Mouse (Mus musculus) forebrain, embryonic 15.5 days (tissue): ENCODE results near the gene Galnt10. TPM values are rescaled to one million over a fixed set of nuclear protein-coding genes. Genes with fewer than 3 reads are reported as not detected.
A peak's percentile ranks its signal among the peaks of the same experiment; 100 is the strongest.

Experiments
- ATAC-seq: fragments of 200-750 bp; cut with Nextera tagmentation; replicated peaks from 2 replicates; pipeline ENCODE4 v1.8.0; 2017; ENCODE audit warnings: mild to moderate bottlenecking, moderate TSS enrichment, moderate library complexity
- H3K27ac ChIP-seq: fragments of 300-500 bp; sonication (generic); replicated peaks from 2 replicates; pipeline ENCODE4 v1.5.1; 2015; ENCODE audit warnings: mild to moderate bottlenecking, inconsistent platforms
- H3K27me3 ChIP-seq: fragments of 300-500 bp; sonication (generic); 2 replicates; pipeline ENCODE4 v1.6.1; 2015; ENCODE audit warnings: inconsistent platforms
- H3K36me3 ChIP-seq: fragments of 300-500 bp; sonication (generic); 2 replicates; pipeline ENCODE4 v1.6.1; 2015; ENCODE audit warnings: mild to moderate bottlenecking, inconsistent platforms
- H3K4me1 ChIP-seq: fragments of 300-500 bp; sonication (generic); 2 replicates; pipeline ENCODE4 v1.6.1; 2015; ENCODE audit warnings: inconsistent platforms
- H3K4me2 ChIP-seq: fragments of 300-500 bp; sonication (generic); replicated peaks from 2 replicates; pipeline ENCODE4 v1.6.1; 2015; ENCODE audit warnings: mild to moderate bottlenecking, inconsistent platforms
- H3K4me3 ChIP-seq: fragments of 300-500 bp; sonication (generic); 2 replicates; pipeline ENCODE4 v1.5.1; 2015; ENCODE audit warnings: mild to moderate bottlenecking, inconsistent platforms
- H3K9ac ChIP-seq: fragments of 300-500 bp; sonication (generic); replicated peaks from 2 replicates; pipeline ENCODE4 v1.6.1; 2015; ENCODE audit warnings: mild to moderate bottlenecking, inconsistent platforms
- H3K9me3 ChIP-seq: fragments of 300-500 bp; sonication (generic); 2 replicates; pipeline ENCODE4 v1.6.1; 2016; ENCODE audit warnings: inconsistent platforms
- WGBS: fragments of 180-500 bp; shearing (Covaris S2); methylation state at CpG from one replicate; pipeline ENCODE4 v1.1.7; 2015; ENCODE audit warnings: mixed read lengths; 5-methylcytosine and 5-hydroxymethylcytosine counted together
- polyA plus RNA-seq: library from polyadenylated mRNA; unstranded; fragments of >200 nt; fragmentation: Nextera tagmentation; extraction: Ambion mirVana; gene quantifications from 2 replicates; pipeline ENCODE4 v1.2.1, GENCODE M21; 2015

Galnt10 gene
- polyA plus RNA-seq, 1 experiment from 2014 or later, result 15.3 TPM

DNA sequence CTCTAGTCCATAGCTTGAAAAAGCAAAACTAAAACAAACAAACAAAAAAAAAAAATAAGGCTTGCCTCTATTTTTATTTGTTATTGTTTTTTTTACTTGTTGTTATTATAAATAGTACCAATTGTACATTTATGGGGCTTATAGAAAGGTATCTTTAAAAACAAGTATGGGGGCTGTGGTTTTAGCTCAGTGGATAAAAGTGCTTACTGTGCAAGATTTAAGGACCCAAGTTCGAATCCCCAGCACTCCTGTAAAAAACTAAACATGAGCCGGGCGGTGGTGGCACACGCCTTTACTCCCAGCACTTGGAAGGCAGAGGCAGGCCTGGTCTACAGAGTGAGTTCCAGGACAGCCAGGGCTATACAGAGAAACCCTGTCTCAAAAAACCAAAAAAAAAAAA, 116.1 kb downstream of the Galnt10 start:
- no peaks in the 10 kb centered on the region for H3K9me3 ChIP-seq
- no peak overlapping the region for H3K4me2 ChIP-seq
- H3K27me3 ChIP-seq, result no peaks in the 10 kb centered on the region
- peaks cover 6% of the 10 kb centered on the region; the same call in 1 of the 2 replicates for H3K4me1 ChIP-seq
- H3K36me3 ChIP-seq, result no peaks in the 10 kb centered on the region
- WGBS, result 93% methylated on average over 4 of the region's 4 CpGs
- no peak overlapping the region for H3K27ac ChIP-seq
- no peak for ATAC-seq
- no peak overlapping the region for H3K9ac ChIP-seq
- H3K4me3 ChIP-seq, result no peak overlapping the region

DNA sequence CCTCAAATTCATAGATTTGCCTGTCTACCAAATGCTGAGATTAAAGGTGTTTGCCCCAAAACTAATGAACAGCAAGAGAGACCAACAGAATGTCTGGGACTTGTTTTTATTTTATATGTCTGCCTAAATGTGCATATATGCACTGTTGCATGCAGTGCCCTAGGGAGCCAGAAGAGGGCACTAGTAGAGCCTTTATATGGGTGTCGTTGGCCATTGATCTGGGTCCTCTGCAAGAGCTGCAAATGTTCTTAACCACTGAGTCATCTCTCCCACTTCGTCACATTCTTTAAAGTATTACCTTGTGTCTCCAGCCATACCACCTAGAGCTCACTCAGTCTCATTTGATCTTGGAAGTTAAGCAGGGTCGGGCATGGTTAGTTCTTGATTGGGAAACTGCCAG, 118.9 kb downstream of the Galnt10 start:
- Histone ChIP-seq H3K9ac (no peak overlapping the region), H3K4me1 (peaks cover 6% of the 10 kb centered on the region; the same call in 1 of the 2 replicates), H3K9me3 (no peaks in the 10 kb centered on the region), H3K4me2 (no peak overlapping the region), H3K27me3 (peaks cover 4% of the 10 kb centered on the region), H3K27ac (no peak overlapping the region), H3K4me3 (no peak overlapping the region), H3K36me3 (no peaks in the 10 kb centered on the region)
- 88% methylated on average over 3 of the region's 3 CpGs for WGBS
- ATAC-seq, result no peak

DNA sequence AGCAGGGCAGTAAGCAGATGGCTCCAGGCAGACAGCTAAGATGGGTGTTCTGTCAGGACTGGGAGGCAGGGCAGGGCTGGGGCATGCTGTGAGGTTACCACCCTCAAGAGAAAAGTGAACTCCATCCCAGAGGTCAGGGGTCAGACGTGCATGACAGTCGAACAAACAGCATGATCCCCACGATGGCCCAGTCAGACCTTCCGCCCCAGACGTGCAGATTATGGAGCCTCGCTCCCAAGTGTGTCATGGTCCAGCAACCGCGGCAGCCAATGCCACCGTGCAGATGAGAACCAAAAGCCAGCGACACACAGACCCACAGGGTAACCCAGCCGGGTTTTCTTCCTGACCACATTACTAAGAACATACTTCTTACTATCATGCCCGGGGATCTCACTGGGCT, 121.4 kb downstream of the Galnt10 start:
- Histone ChIP-seq H3K36me3 (no peaks in the 10 kb centered on the region), H3K27ac (no peak overlapping the region), H3K4me2 (no peak overlapping the region), H3K9me3 (no peaks in the 10 kb centered on the region), H3K27me3 (peaks cover 28% of the 10 kb centered on the region), H3K4me3 (no peak overlapping the region), H3K9ac (no peak overlapping the region), H3K4me1 (no peaks in the 10 kb centered on the region)
- 58% methylated on average over 12 of the region's 12 CpGs for WGBS
- ATAC-seq, result no peak

DNA sequence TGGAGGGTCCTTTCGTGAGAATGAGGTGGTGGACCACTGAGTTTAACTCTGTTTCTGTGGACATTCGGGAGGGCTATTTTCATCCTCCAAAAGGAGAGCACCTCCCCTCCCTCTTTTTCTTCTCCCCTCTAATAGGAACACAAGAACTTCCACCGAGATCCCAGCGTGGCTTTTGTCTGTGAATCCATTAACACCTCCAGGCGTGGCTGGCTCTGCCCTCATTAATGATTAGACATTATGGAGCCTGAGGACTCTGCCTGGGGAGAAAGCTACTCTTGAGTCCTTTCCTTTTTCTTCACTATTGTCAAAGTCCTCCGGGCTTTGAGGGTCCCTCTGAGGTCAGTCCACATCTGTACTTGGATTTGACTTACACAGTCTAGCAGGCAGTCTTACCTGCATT, 121.9 kb downstream of the Galnt10 start:
- 12% methylated on average over 6 of the region's 6 CpGs for WGBS
- Histone ChIP-seq H3K4me1 (no peaks in the 10 kb centered on the region), H3K27ac (no peak overlapping the region), H3K36me3 (no peaks in the 10 kb centered on the region), H3K9ac (no peak overlapping the region), H3K4me3 (no peak overlapping the region), H3K27me3 (peaks cover 33% of the 10 kb centered on the region), H3K9me3 (no peaks in the 10 kb centered on the region), H3K4me2 (no peak overlapping the region)
- ATAC-seq, result no peak

DNA sequence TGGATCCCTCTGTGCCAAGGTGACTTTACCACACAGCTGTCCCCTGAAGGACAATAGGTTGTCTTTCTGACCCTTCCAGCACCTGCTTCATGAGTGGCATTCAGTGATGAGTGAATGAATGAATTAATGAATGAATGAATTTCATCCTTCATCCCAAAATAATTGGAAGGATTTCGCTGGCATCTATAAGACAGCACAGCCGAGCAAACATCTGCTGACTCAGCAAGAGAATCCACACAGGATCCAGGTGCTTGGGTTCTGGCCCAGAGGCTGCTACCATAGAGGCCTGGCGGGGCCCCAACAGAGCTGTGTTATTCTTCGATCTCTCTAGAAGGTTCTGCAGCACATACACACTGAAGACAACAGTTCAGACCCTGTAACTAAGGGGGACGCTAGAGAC, 125.5 kb downstream of the Galnt10 start:
- Histone ChIP-seq H3K4me3 (no peak overlapping the region), H3K9me3 (no peaks in the 10 kb centered on the region), H3K9ac (no peak overlapping the region), H3K4me1 (peaks cover 17% of the 10 kb centered on the region), H3K27me3 (peaks cover 48% of the 10 kb centered on the region), H3K4me2 (no peak overlapping the region), H3K27ac (no peak overlapping the region), H3K36me3 (no peaks in the 10 kb centered on the region)
- WGBS, result 85% methylated on average over 5 of the region's 5 CpGs
- ATAC-seq, result no peak

DNA sequence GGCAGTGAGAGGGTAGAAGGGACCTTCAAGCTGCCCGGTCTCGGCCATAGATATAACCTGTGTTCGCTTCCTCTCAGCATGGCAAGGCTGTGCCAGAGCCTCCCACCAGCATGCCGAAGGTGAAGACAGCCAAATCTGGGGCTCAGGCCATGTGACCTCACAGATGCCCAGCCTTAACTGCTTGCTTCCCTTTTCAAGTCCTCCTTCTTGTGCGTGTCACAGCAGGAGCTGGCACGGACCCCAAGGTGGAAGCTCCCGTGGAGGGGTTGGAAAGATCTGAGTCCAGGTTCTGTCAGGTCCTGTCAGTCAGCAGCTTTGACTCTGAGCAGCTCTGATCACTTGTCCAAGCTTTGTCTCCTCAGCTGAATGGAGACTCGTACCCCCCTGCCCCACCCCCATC, 126.4 kb downstream of the Galnt10 start:
- H3K4me1 ChIP-seq, result peaks cover 17% of the 10 kb centered on the region
- no peak overlapping the region for H3K9ac ChIP-seq
- ATAC-seq, result no peak
- peaks cover 56% of the 10 kb centered on the region for H3K27me3 ChIP-seq
- H3K9me3 ChIP-seq, result no peaks in the 10 kb centered on the region
- H3K4me2 ChIP-seq, result no peak overlapping the region
- H3K4me3 ChIP-seq, result no peak overlapping the region
- no peak overlapping the region for H3K27ac ChIP-seq
- 90% methylated on average over 8 of the region's 8 CpGs for WGBS
- no peaks in the 10 kb centered on the region for H3K36me3 ChIP-seq

DNA sequence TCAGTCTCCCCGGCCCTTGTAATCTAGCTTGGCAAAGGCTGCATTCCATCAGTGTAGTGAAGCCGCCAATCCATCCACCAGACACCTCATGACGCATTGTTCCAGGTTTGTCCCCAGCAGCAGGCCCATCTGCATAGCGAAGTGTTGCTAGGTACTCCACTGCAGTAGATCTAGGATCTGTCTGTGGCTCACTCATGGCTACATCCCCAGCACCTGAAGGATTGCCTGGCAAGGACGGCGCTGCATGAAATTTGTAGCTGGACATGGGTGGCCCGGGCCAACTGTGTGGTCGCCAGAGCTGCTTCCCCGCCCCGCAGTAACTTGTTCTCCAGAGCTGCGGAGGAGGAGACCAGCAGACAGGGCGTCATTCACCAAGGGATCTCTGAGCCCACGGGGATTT, 128.2 kb downstream of the Galnt10 start:
- Histone ChIP-seq H3K36me3 (no peaks in the 10 kb centered on the region), H3K27me3 (peaks cover 64% of the 10 kb centered on the region), H3K9ac (no peak overlapping the region), H3K4me2 (no peak overlapping the region), H3K9me3 (no peaks in the 10 kb centered on the region), H3K4me1 (peaks cover 17% of the 10 kb centered on the region), H3K27ac (peak overlapping the region; percentile 13; the same call in 1 of the 2 replicates), H3K4me3 (no peak overlapping the region)
- peak; percentile 21; the same call in 1 of the 2 replicates for ATAC-seq
- WGBS, result 5% methylated on average over 13 of the region's 13 CpGs

DNA sequence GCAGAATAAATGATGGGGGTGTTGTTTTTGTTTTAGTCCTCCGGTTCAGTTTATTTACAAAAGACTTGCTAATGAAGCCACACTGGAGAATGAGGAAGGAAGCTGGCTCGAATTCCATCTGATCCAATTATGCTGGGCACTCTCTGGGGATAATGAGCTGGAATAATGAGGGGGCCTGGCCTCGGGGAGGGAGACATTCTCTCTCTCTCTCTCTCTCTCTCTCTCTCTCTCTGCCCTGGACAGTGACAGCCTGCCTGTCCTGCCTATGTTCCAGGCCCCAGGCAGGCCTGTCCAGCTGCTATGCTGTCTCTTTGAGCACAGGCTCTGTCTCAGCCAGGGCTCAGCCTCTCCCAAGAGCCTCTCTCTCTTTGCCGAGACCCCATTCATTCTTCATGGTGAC, 128.7 kb downstream of the Galnt10 start:
- 0% methylated on average over 4 of the region's 4 CpGs for WGBS
- Histone ChIP-seq H3K4me1 (peaks cover 20% of the 10 kb centered on the region), H3K9ac (no peak overlapping the region), H3K4me2 (no peak overlapping the region), H3K4me3 (no peak overlapping the region), H3K36me3 (no peaks in the 10 kb centered on the region), H3K9me3 (no peaks in the 10 kb centered on the region), H3K27me3 (peaks cover 62% of the 10 kb centered on the region), H3K27ac (peak overlapping the region; percentile 13; the same call in 1 of the 2 replicates)
- peak; percentile 62 for ATAC-seq

DNA sequence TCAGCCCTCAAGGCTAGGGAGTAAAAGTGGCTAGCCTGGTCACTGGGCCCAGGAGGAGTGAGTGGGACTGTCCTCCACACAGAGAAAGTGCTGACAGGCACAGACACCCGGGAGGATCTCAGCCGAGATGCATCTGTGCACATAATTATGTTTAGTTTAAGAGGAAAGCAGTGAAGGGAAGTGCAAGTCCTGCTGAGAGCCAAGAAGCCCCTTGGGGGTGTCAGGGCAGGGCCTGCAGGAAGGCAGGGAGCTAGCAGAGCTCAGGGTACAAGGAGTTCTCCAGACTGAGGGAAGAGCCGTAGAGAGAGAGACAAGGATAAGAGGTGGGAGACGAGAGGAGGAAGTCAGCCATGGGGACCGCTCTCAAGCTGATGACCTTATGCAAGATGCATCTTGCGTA, 130.6 kb downstream of the Galnt10 start:
- 66% methylated on average over 6 of the region's 6 CpGs for WGBS
- no peaks in the 10 kb centered on the region for H3K36me3 ChIP-seq
- H3K4me2 ChIP-seq, result no peak overlapping the region
- ATAC-seq, result no peak
- H3K4me3 ChIP-seq, result no peak overlapping the region
- H3K9me3 ChIP-seq, result no peaks in the 10 kb centered on the region
- H3K27me3 ChIP-seq, result peaks cover 44% of the 10 kb centered on the region
- H3K9ac ChIP-seq, result no peak overlapping the region
- no peak overlapping the region for H3K27ac ChIP-seq
- H3K4me1 ChIP-seq, result peaks cover 26% of the 10 kb centered on the region

DNA sequence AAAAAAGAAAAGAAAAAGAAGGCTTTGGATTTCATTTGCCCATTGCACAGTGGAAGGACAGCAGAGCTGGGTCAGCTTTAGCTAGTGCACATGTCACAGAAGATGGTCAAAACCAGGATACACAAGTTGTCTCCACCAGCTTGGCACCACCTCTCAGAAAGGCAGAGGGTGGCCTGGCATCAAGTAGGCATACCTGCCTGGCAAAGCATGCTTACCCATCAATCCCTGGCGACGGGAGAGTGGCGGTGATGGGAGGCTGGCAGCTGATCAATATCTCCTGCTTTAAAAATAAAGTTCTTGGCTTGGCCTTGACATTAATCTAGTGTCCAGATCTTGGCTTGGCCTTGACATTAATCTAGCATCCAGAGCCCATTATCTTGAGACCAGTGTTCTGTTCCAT, 131.3 kb downstream of the Galnt10 start:
- H3K4me1 ChIP-seq, result peaks cover 26% of the 10 kb centered on the region
- no peak overlapping the region for H3K27ac ChIP-seq
- no peaks in the 10 kb centered on the region for H3K36me3 ChIP-seq
- no peak for ATAC-seq
- no peaks in the 10 kb centered on the region for H3K9me3 ChIP-seq
- H3K27me3 ChIP-seq, result peaks cover 39% of the 10 kb centered on the region
- no peak overlapping the region for H3K4me2 ChIP-seq
- H3K9ac ChIP-seq, result no peak overlapping the region
- 76% methylated on average over 3 of the region's 3 CpGs for WGBS
- H3K4me3 ChIP-seq, result no peak overlapping the region

DNA sequence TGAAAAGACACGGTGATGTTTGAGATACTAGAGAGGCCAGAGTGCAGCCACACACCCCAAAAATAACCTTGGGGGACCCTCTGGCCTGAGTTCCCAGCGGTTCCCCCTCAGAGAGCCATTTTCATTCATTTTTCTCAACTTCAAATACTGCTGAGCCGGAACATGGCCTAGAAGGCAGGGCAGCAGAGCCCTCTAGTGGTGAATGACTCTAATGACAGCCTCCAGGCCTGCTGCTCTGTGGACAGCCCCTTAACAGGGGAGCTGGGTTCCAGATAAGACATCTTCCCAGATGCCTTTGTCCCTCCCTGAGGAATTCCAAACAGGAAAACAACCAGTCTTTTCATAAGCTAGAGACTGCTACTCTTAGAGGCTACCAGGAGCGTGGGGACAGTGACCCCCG, 133.1 kb downstream of the Galnt10 start:
- H3K4me2 ChIP-seq, result no peak overlapping the region
- H3K36me3 ChIP-seq, result no peaks in the 10 kb centered on the region
- no peak overlapping the region for H3K27ac ChIP-seq
- WGBS, result 24% methylated on average over 5 of the region's 5 CpGs
- ATAC-seq, result peak; percentile 61
- peaks cover 21% of the 10 kb centered on the region for H3K4me1 ChIP-seq
- peaks cover 29% of the 10 kb centered on the region for H3K27me3 ChIP-seq
- no peak overlapping the region for H3K9ac ChIP-seq
- no peaks in the 10 kb centered on the region for H3K9me3 ChIP-seq
- no peak overlapping the region for H3K4me3 ChIP-seq

DNA sequence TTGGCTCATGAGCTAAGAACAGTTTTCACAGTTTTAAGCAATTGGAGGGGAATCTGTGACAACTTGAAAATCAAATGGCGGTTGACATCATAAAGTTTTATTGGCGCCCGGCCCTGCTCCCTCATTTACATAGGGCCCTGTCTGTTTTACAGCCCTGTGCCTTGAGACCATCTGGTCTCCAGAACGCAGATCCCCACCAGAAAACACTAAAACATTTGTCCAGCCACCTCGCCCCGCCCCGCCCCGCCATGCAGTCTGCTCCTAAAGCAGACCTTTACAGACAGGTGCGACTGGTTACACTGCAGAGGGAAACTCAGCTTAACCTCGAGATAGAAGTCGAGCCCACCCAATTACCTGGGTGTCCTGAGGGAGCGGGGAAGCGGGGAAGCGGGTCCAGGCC, 134.6 kb downstream of the Galnt10 start:
- no peak for ATAC-seq
- H3K27me3 ChIP-seq, result peaks cover 28% of the 10 kb centered on the region

DNA sequence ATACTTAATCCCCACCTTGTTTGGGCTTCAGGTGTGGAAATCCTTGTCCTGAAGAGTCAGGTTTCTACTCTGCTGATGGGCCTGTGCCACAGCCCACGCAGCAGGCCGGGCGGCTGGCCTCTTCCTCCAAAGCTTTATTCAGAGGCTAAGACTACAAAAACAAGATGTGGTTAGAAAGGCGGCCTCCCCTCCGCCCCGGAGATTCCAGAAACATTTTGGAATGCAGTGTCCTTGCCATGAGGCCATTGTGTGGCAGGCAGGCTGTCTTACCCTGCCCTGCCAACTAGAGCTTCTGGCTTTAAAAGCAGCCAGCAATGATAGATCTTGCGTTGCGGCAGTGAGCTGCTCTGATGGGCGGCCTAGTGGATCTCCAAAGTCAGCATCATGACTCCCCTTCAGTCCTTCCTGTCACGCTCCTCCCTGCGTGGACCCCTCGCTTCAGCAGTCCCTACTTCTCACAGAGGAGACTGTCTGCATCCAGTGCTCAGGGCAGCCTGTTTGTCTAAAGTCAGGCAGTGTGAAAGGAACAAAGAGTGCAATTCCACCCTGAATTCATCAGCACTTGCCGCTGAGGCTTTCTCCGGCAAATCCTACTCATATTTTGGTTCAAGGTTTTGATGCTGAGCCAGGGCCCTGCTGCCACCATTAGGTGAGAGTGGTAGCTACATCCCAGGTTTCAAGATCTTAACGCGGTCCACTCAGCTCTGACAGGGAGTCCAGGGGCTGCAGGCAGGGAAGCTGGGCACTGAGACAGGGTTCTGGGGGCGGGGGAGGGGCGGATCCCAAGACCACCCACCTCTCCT, 141.6 kb downstream of the Galnt10 start:
- Histone ChIP-seq H3K4me2 (no peak overlapping the region), H3K27ac (peak overlapping the region; percentile 76), H3K4me1 (peaks cover 15% of the 10 kb centered on the region), H3K36me3 (no peaks in the 10 kb centered on the region), H3K4me3 (no peak overlapping the region), H3K27me3 (no peaks in the 10 kb centered on the region), H3K9ac (no peak overlapping the region), H3K9me3 (no peaks in the 10 kb centered on the region)
- peak; percentile 31 for ATAC-seq
- 20% methylated on average over 18 of the region's 18 CpGs for WGBS

More for the DNA sequence above, 134.6 kb downstream of the Galnt10 start:
- Histone ChIP-seq H3K9ac (no peak overlapping the region), H3K4me2 (no peak overlapping the region), H3K4me1 (0 out of 2 replicates have a peak, but pooled peaks cover 9% of the 10 kb centered on the region), H3K4me3 (no peak overlapping the region), H3K27ac (no peak overlapping the region), H3K36me3 (no peaks in the 10 kb centered on the region), H3K9me3 (no peaks in the 10 kb centered on the region)
- 79% methylated on average over 14 of the region's 14 CpGs for WGBS
